Mouse (Mus musculus) liver, embryonic 15.5 days (tissue): ENCODE results near the gene Cacna1f. TPM values are rescaled to one million over a fixed set of nuclear protein-coding genes. Genes with fewer than 3 reads are reported as not detected.

Experiments used
- ATAC-seq: fragments of 200-750 bp; cut with Nextera tagmentation; 2 replicates; pipeline ENCODE4 v1.8.0; 2017; ENCODE audit warnings: moderate number of reproducible peaks, mild to moderate bottlenecking, moderate library complexity; ENCODE audit not compliant: insufficient read depth
- H3K27ac ChIP-seq: fragments of 300-500 bp; sonication (generic); replicated peaks from 2 replicates; pipeline ENCODE4 v1.5.1; 2015; ENCODE audit warnings: mild to moderate bottlenecking, inconsistent platforms
- H3K27me3 ChIP-seq: fragments of 300-500 bp; sonication (generic); 2 replicates; pipeline ENCODE4 v1.6.1; 2015; ENCODE audit warnings: mild to moderate bottlenecking, inconsistent platforms
- H3K36me3 ChIP-seq: fragments of 300-500 bp; sonication (generic); replicated peaks from 2 replicates; pipeline ENCODE4 v1.6.1; 2015; ENCODE audit warnings: moderate library complexity, mild to moderate bottlenecking, inconsistent platforms
- H3K4me1 ChIP-seq: fragments of 300-500 bp; sonication (generic); replicated peaks from 2 replicates; pipeline ENCODE4 v1.6.1; 2015; ENCODE audit warnings: inconsistent platforms
- H3K4me2 ChIP-seq: fragments of 300-500 bp; sonication (generic); 2 replicates; pipeline ENCODE4 v1.6.1; 2015; ENCODE audit warnings: moderate library complexity, mild to moderate bottlenecking, inconsistent platforms
- H3K4me3 ChIP-seq: fragments of 300-500 bp; sonication (generic); replicated peaks from 2 replicates; pipeline ENCODE4 v1.5.1; 2015; ENCODE audit warnings: mild to moderate bottlenecking, inconsistent platforms
- H3K9ac ChIP-seq: fragments of 300-500 bp; sonication (generic); 2 replicates; pipeline ENCODE4 v1.6.1; 2015; ENCODE audit warnings: moderate library complexity, mild to moderate bottlenecking, inconsistent platforms
- H3K9me3 ChIP-seq: fragments of 300-500 bp; sonication (generic); replicated peaks from 2 replicates; pipeline ENCODE4 v1.6.1; 2016; ENCODE audit warnings: inconsistent platforms
- WGBS: fragments of 180-500 bp; shearing (Covaris S2); methylation state at CpG from one replicate; pipeline ENCODE4 v1.1.7; 2015; ENCODE audit warnings: mixed read lengths; ENCODE audit not compliant: insufficient replicate concordance; 5-methylcytosine and 5-hydroxymethylcytosine counted together
- polyA plus RNA-seq: library from polyadenylated mRNA; unstranded; fragments of >200 nt; fragmentation: Nextera tagmentation; extraction: Ambion mirVana; gene quantifications from 2 replicates; pipeline ENCODE4 v1.2.1, GENCODE M21; 2015

Cacna1f gene
- polyA plus RNA-seq, 1 experiment from 2014 or later: 0.07 TPM

DNA sequence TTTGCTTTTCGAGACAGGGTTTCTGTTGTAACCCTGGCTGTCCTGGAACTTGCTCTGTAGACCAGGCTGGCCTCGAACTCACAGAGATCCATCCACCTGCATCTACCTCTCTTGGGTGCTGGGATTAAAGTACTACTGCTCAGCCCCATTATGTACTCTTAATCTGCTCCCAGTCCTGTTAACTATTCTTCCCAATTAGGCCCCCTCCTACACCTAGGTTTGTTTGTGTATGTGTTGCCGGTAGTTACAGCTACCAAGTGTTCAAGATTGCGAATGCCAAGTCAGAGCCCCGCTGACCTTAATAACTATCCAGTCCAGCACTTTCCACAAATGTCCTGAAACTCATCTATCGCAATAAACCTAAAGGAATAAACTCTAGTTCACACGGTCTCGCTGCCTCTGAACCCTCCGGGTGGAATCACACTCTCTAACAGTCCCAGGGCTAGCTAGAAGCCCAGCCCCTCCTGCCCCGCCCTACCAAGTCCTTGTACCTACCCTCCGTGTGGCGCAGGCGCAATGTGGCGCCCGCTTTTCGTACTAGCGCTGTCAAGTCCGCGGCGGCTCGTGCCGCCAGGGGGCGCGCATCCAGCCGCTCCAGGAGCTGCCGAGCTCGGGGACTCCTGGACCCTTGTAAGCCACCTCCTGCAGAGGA, 72.6 kb downstream of the Cacna1f start:
- H3K9ac ChIP-seq: no peak overlapping the region
- peak overlapping the region; percentile 30 for H3K4me3 ChIP-seq
- no peaks in the 10 kb centered on the region for H3K9me3 ChIP-seq
- H3K4me2 ChIP-seq: peak overlapping the region; percentile 61
- H3K36me3 ChIP-seq: no peaks in the 10 kb centered on the region
- 0 out of 2 replicates have a peak, but pooled peaks cover 4% of the 10 kb centered on the region for H3K27me3 ChIP-seq
- H3K27ac ChIP-seq: no peak overlapping the region
- peaks cover 11% of the 10 kb centered on the region for H3K4me1 ChIP-seq
- ATAC-seq: peak; percentile 90
- WGBS: 12% methylated on average over 27 of the region's 27 CpGs

- Histone ChIP-seq H3K9ac (no peak overlapping the region), H3K9me3 (no peaks in the 10 kb centered on the region), H3K27ac (no peak overlapping the region), H3K4me2 (peak overlapping the region; percentile 61), H3K4me3 (peak overlapping the region; percentile 30), H3K36me3 (no peaks in the 10 kb centered on the region), H3K4me1 (peaks cover 7% of the 10 kb centered on the region), H3K27me3 (0 out of 2 replicates have a peak, but pooled peaks cover under 1% of the 10 kb centered on the region)
- 27% methylated on average over 12 of the region's 12 CpGs for WGBS
- peak; percentile 25; the same call in 1 of the 2 replicates for ATAC-seq
Measured at GRCm38 (mm10) chrX:7680057-7680412, 73.2 kb downstream of the Cacna1f start.

DNA sequence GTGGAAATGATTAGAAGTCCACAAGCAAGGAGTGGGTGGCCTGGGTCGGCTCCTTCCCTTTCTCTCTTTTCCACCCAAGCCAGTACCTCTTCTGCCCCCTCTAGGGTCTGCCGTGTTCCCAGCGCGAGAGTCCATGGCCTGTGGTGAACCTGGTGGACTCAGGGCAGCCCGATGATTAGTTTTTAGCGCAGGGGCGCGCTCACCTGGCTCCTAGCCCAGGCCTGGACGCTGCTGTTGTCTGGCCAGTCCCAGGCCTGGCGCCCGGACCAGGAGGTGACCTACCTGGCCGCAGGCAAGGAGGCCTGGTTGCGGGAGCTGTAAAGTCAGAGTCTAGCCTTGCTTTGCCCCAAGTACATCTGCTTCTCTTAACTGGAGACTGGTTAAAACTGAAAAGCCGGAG, 74.0 kb downstream of the Cacna1f start, which contains the start of gene Magix:
TSS of gene Magix (minus strand) at position 388 of the 400 bp plus-strand sequence.
- peak within 1 kb of the TSS; percentile 30; the same call in 1 of the 2 replicates for H3K4me3 ChIP-seq
- peak within 1 kb of the TSS; percentile 61 for H3K4me2 ChIP-seq
- no peak within 1 kb of the TSS for H3K9ac ChIP-seq
- H3K36me3 ChIP-seq: no peaks in the 10 kb centered on the region
- peaks cover 7% of the 10 kb centered on the region for H3K4me1 ChIP-seq
- no peaks in the 10 kb centered on the region for H3K27me3 ChIP-seq
- WGBS: 64% methylated on average over 14 of the region's 14 CpGs
- no peak for ATAC-seq
- no peak within 1 kb of the TSS for H3K27ac ChIP-seq
- no peaks in the 10 kb centered on the region for H3K9me3 ChIP-seq

Other genes starting within 250 kb of the Cacna1f start
- gene Usp27x, start 231.3 kb upstream of the Cacna1f start, polyA plus RNA-seq: 0.07 TPM in 2 replicates
- gene Foxp3, start 33.4 kb upstream of the Cacna1f start, polyA plus RNA-seq: 0.02 and 0.23 TPM in 2 replicates
- 0.06 and 0.21 TPM in 2 replicates for gene Ppp1r3f, start 32.8 kb upstream of the Cacna1f start, polyA plus RNA-seq
- 18.0 and 19.8 TPM in 2 replicates for gene Ccdc22, start 1.6 kb upstream of the Cacna1f start, polyA plus RNA-seq
- 0.33 and 0.36 TPM in 2 replicates for gene Syp, start 31.4 kb downstream of the Cacna1f start, polyA plus RNA-seq
- gene Prickle3, start 50.2 kb downstream of the Cacna1f start, polyA plus RNA-seq: 1.1 and 1.5 TPM in 2 replicates
- 27.5 and 28.8 TPM in 2 replicates for gene Plp2, start 64.3 kb downstream of the Cacna1f start, polyA plus RNA-seq
- 0.09 and 0.12 TPM in 2 replicates for gene Magix, start 74.2 kb downstream of the Cacna1f start, polyA plus RNA-seq
- 13.3 and 14.1 TPM in 2 replicates for gene Gpkow, start 90.0 kb downstream of the Cacna1f start, polyA plus RNA-seq
- 16.0 and 17.5 TPM in 2 replicates for gene Wdr45, start 107.2 kb downstream of the Cacna1f start, polyA plus RNA-seq
- 0.31 TPM in 1 of 2 replicates, not detected in the other for gene Gm45208, start 115.2 kb downstream of the Cacna1f start, polyA plus RNA-seq
- gene Praf2, start 121.4 kb downstream of the Cacna1f start, polyA plus RNA-seq: 5.6 and 5.8 TPM in 2 replicates
- 0.92 and 1.5 TPM in 2 replicates for gene Ccdc120, start 143.8 kb downstream of the Cacna1f start, polyA plus RNA-seq
- gene Tfe3, start 155.5 kb downstream of the Cacna1f start, polyA plus RNA-seq: 9.2 and 11.8 TPM in 2 replicates
- 25.5 and 27.4 TPM in 2 replicates for gene Gripap1, start 182.7 kb downstream of the Cacna1f start, polyA plus RNA-seq
- 0.18 and 0.37 TPM in 2 replicates for gene Kcnd1, start 215.2 kb downstream of the Cacna1f start, polyA plus RNA-seq
- 44.9 and 54.4 TPM in 2 replicates for gene Otud5, start 234.3 kb downstream of the Cacna1f start, polyA plus RNA-seq